Mouse (Mus musculus): ENCODE data around the gene Invs.

The Invs gene

DNA sequence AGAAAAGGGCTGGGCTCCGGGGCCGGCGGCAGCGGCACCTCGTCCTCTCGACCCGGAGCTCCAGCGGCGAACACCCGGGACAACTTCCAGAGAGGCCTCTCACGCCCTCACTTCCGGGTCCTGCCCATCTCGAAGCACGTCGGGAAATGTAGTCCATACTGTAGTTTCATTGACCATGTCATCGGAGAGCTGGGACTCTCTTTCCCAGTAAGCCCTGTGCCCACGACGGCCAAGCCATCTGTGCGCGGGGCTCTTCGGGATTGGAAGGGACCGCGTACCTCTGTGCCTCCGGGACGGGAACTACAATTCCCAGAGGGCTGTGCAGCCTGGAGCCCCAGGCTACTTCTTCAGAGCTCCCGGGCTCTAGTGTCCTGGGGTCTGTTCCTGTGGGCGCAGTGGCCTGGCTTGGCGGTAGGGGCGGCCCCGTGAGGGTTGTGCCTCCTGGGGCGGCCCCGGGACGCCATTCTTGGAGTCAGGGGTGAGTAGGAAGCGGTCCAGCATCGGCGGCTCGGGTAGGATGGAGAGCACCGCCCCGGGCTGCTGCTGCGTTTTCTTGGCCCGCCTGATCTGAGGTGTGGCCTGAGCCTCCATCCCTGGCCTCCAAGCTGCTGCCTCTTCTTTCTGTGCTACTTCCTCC lies at the start of gene Invs, which contains the start of gene Erp44:
Gene Invs (plus strand): TSS at position 263 of the 637 bp plus-strand sequence.
Gene Erp44 (minus strand): TSS at position 61 of the 637 bp plus-strand sequence.
- peak; percentile 98 for DNase-seq

DNA sequence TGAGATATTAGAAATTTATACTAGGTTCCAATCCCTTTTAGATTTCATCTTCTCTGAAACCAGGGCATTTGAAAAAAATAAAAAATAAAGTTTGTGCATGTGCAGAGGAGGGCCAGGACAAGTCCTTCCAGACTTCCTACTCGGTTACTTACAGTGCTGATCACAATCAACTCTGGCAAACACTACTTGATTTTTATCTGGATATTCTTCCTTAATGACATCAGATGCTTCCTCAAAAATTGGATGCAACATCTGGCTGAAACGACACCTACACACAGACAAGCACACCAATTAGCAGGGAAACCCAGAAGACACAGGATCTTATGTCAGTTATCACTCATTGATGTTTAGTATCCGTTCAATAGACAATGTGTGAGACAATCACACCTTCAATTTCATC lies 42.8 kb upstream of the Invs start:
- DNase-seq = no peak

DNA sequence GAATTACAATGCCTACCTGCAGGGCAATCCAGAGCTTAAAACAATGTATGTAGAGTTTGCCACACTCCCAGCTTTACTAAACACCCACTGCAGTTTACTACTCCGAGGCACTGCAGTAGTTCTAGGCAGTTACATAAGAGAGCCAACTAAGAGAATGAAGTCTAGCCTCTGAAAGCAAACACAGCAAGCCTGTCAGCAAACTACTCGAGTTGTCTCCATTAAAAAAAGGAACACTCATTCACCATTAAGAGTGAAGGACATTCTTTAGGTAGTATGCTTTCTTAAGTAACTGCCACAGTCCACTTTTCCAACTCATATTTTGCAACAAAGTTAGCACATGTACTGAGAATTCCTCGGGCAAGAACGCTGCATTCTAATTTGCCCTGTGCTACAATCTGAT lies 40.5 kb upstream of the Invs start:
- DNase-seq = no peak

GRCm38 (mm10) chr4:48242482-48242881 lies 37.1 kb upstream of the Invs start:
- no peak for DNase-seq

DNA sequence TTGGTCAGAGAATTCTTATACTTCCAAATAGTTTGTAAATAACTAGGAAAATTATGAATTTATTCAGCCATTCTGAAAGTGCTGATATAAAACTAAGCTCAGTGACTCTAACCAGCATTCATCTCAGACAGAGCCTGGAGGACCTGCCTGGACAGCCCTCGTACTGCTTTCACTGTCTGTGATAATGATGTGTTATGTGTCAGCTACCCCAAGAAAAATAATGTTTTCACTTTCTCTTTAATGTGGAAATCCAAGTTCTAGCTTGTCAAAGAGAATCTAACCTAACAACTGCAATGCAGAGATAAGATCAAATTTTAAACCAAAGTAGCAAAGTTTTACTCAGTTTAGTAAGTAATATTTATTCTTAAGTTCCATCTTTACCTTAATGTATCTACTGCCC lies 35.8 kb upstream of the Invs start:
- no peak for DNase-seq

DNA sequence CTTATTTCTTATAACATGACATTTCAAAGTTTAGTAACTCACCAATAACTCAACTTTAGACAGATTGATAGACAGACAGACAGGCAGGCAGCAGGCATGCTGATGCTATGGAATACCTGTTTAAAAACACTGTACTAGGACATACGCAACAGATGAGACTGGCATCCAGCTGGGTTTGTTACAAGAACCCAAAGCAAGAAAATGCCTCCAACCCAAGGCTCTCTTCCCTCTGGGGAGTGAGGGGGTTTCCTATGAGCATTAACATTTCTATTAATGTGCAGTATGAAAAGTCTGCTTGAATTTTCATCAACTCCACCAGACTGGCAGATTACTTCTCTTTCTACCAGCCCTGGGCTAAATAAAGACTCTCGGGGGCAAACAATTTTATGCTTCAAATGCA lies 35.3 kb upstream of the Invs start:
- no peak for DNase-seq

- no peak for DNase-seq
Measured at GRCm38 (mm10) chr4:48253266-48253665, 26.3 kb upstream of the Invs start.

- DNase-seq = no peak
Measured at GRCm38 (mm10) chr4:48258045-48258444, 21.5 kb upstream of the Invs start.

GRCm38 (mm10) chr4:48267683-48268082 lies 11.9 kb upstream of the Invs start:
- DNase-seq = no peak

DNA sequence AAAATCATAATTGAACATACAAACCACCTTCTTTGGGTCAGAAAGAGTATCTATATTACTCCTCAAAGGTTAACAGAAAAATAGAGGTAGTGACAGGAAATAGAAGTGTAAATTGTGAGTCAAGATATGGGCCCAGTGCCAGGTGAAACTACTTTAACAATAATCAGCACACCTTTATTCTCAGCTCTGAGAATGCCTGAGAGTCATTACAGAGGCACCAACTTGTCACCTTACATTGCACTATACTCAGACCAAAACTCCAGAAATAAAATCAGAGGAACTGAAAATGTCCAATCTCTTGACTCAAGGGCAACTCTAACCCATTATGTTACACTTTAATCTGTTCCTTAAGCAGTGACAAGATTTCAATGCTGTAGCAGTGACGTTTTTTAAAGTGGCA lies 11.4 kb upstream of the Invs start:
- DNase-seq = no peak

GRCm38 (mm10) chr4:48270532-48270931 lies 9.0 kb upstream of the Invs start:
- no peak for DNase-seq

- no peak for DNase-seq
Measured at GRCm38 (mm10) chr4:48271838-48272237, 7.7 kb upstream of the Invs start.

DNA sequence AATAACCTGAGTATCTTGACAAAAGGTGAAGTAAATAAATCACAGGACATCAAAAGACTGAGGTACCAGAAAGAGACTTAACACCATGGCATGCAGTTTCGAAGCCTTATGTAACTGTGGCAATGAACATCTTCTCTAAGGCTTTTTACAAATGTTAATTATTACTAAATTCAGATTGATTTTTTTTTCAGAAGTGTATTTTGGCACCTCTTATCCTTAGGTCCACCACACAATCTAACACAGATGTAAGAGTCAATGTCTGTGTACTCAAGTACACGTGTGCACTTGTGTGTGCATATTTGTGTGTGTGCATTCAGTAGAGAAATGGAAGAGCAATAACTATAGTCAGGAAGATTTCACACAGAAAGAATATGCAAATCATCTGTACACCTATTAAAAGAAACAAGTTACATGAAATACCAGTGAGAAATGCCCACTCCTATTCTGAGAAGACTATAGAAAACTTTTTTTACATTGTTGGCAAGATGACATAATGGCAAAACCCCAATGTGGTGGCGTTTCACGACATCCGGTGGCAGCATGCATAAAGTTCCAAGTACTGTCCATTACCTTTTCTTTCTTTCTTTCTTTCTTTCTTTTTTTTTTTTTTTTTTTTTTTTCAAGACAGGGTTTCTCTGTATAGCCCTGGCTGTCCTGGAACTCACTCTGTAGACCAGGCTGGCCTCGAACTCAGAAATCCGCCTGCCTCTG lies 6.3 kb upstream of the Invs start:
- no peak for DNase-seq

- DNase-seq = no peak
Measured at GRCm38 (mm10) chr4:48275736-48276135, 3.8 kb upstream of the Invs start.

- DNase-seq = no peak
Measured at GRCm38 (mm10) chr4:48277011-48277410, 2.5 kb upstream of the Invs start.

DNA sequence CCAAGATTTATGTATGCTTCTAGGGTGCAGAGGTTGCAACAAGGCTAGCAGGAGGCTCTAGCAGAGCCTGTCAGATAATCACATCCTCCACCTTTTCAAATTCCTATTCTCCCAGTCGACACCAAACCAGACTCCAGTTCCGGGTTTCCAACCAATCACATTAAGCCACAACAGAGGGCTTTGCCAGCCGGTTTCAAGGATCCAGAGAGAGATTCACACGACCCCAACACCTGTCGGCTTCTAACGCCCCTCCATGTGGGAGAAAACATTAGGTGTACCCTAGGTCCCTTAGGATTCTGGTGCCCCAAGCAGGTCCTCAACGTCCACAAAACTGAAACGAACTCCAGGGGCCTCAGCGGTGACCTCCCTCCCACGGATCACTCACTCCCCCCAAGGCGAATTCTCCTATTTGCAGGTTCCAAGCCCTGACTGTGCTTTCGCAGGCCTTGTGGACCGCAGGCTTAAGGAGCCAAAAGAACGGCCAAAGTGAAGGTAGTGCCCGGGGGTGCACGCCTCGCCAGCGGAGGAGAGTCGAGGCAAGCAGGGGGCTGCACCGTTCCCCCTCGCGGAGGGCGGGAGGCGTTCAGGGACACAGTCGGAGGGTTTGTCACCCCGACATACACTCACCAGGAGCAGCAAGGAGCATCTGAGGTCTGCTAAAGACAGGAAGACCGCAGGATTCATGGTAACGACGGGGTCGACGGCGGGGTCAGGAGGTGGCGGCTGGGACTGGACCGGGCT lies 633 bp upstream of the Invs start:
- DNase-seq = no peak

DNA sequence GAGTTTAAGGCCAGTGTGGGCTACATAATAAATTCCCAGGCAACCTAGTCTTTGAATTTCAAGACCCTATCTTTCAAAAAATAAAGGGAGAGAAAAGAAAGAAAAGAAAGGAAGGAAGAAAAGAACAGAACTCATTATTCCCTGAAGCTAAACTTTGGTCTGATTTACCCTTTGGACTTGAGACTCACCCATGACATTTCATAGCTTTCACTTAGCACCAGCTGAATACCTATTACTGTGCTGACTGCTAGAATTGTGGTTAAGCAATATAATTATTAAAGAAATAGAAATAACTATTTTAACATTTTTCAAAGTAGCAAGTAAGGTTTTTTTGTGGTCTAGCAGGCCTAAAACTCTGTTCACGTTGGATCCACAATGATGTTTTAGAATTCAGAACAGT lies 1.6 kb downstream of the Invs start:
- no peak for DNase-seq

DNA sequence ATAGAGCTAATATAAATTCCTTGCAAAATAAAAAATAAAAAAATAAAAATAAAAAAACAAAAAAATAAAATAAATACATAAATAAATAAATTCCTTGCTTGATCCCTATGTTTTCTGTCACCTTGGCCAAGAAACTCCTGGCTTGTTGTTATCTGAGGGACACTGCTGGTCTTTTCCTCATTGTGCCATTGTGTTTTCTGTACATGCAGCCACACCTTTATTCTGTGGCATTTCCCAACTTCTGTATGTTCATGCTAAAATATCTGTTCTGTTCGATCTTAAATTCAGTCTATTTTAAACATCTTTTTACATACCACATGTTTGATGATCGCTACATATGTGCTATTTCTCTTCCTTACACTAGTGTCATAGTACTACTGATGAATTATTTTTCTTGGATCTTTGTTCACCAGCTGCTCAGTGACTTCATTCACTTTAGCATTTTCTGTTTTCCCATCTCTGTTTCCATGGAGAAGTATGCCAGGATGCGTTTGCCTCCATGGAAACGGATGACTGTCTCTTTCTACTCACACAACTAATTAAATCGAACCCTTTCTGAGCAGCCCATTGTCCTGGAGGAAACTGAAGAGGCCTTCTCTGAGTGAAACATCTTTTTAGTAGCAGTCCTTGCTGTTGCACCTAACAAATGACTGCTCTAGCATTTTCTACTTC lies 7.7 kb downstream of the Invs start:
- no peak for DNase-seq

- no peak for DNase-seq
Measured at GRCm38 (mm10) chr4:48314814-48315213, 35.3 kb downstream of the Invs start.

GRCm38 (mm10) chr4:48316036-48316435 lies 36.5 kb downstream of the Invs start:
- no peak for DNase-seq

- no peak for DNase-seq
Measured at GRCm38 (mm10) chr4:48321276-48321675, 41.7 kb downstream of the Invs start.

- no peak for DNase-seq
Measured at GRCm38 (mm10) chr4:48322095-48322494, 42.5 kb downstream of the Invs start.

DNA sequence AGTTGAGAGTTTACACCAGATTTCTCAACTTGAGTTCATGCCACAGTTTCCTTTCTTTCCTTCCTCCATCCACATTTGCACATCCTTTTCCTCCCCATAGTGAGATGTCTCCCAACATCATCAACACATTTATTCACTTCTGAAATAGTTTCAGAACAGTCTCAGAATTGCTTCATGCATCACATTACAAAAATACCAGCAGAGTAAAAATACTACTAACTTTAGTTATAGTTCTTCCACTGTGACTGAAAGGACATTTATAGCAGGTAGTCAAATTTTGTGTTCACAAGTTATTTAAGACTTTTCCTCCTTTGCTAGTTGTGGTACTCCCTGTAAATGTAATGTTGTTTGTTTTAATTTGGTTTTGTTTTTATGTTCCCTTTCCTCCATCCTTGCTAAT lies 47.6 kb downstream of the Invs start:
- DNase-seq = no peak

All from cerebellum, adult 9-11 months (tissue).